Mouse (Mus musculus) hindbrain, postnatal 0 days (tissue): ENCODE results near the gene Dlg4. TPM values are rescaled to one million over a fixed set of nuclear protein-coding genes. Genes with fewer than 3 reads are reported as not detected.

Experiments
- ATAC-seq: fragments of 200-750 bp; cut with Nextera tagmentation; 2 replicates; pipeline ENCODE4 v1.8.0; 2017; ENCODE audit warnings: mild to moderate bottlenecking, moderate TSS enrichment, moderate library complexity
- DNase-seq: peaks from one replicate; pipeline ENCODE4 v3.0.0-alpha.2; 2015; ENCODE audit warnings: low spot score
- H3K27ac ChIP-seq: fragments of 300-500 bp; sonication (generic); 2 replicates; pipeline ENCODE4 v1.5.1; 2014; ENCODE audit warnings: mild to moderate bottlenecking
- H3K27me3 ChIP-seq: fragments of 300-500 bp; sonication (generic); 2 replicates; pipeline ENCODE4 v1.6.1; 2014; ENCODE audit warnings: low read length, mixed read lengths; ENCODE audit not compliant: insufficient read depth
- H3K36me3 ChIP-seq: fragments of 300-500 bp; sonication (generic); 2 replicates; pipeline ENCODE4 v1.6.1; 2014; ENCODE audit warnings: low read length, mixed read lengths; ENCODE audit not compliant: insufficient read depth
- H3K4me1 ChIP-seq: fragments of 300-500 bp; sonication (generic); 2 replicates; pipeline ENCODE4 v1.6.1; 2014; ENCODE audit warnings: antibody characterized with exemption, low read length, mixed read lengths; ENCODE audit not compliant: insufficient read depth
- H3K4me2 ChIP-seq: fragments of 300-500 bp; sonication (generic); 2 replicates; pipeline ENCODE4 v1.6.1; 2014; ENCODE audit warnings: low read depth, mild to moderate bottlenecking, low read length, moderate library complexity, mixed read lengths
- H3K4me3 ChIP-seq: fragments of 300-500 bp; sonication (generic); 2 replicates; pipeline ENCODE4 v1.5.1; 2014; ENCODE audit warnings: low read length
- H3K9ac ChIP-seq: fragments of 300-500 bp; sonication (generic); replicated peaks from 2 replicates; pipeline ENCODE4 v1.6.1; 2014; ENCODE audit warnings: mild to moderate bottlenecking, low read length, moderate library complexity, mixed read lengths
- H3K9me3 ChIP-seq: fragments of 300-500 bp; sonication (generic); 2 replicates; pipeline ENCODE4 v1.6.1; 2016; ENCODE audit warnings: low read length, mixed read lengths
- CTCF ChIP-seq: IDR thresholded peaks from 2 replicates; pipeline ENCODE4 v1.5.1; 2016; ENCODE audit warnings: antibody characterized with exemption, control low read depth, low read depth
- WGBS: fragments of 180-500 bp; shearing (Covaris S2); extraction: QIAGEN DNeasy Blood & Tissue Kit; methylation state at CpG from one replicate; pipeline ENCODE4 v1.1.7; 2014; 5-methylcytosine and 5-hydroxymethylcytosine counted together
- polyA plus RNA-seq: library from polyadenylated mRNA; unstranded; fragments of >200 nt; fragmentation: Nextera tagmentation; extraction: Ambion mirVana; gene quantifications from 2 replicates; pipeline ENCODE4 v1.2.1, GENCODE M21; 2015
- total RNA-seq: library from RNA; depleted of rRNA; stranded (reverse); fragments of >200 nt; gene quantifications from 2 replicates; pipeline ENCODE4 v1.2.3, GENCODE M21; 2014

Dlg4 gene
- total and polyA plus RNA-seq, 2 experiments from 2014 or later, result 18.8 to 209 TPM

- no peak overlapping the region for H3K9ac ChIP-seq
- WGBS, result 84% methylated on average over 8 of the region's 8 CpGs
- no peaks in the 10 kb centered on the region for H3K9me3 ChIP-seq
- no peak overlapping the region for H3K4me2 ChIP-seq
- no peak for DNase-seq
- H3K27me3 ChIP-seq, result no peaks in the 10 kb centered on the region
- ATAC-seq, result no peak
- TF ChIP-seq CTCF, result no peak
- H3K36me3 ChIP-seq, result peaks cover 36% of the 10 kb centered on the region
- H3K4me3 ChIP-seq, result no peak overlapping the region
- no peak overlapping the region for H3K27ac ChIP-seq
- peaks cover 8% of the 10 kb centered on the region; the same call in 1 of the 2 replicates for H3K4me1 ChIP-seq
Measured at GRCm38 (mm10) chr11:69989949-69990348, 26.8 kb upstream of the Dlg4 start.

GRCm38 (mm10) chr11:69990850-69991691 lies 25.7 kb upstream of the Dlg4 start, which contains the start of gene Gabarap:
TSS of gene Gabarap (plus strand) at chr11:69991143.
- peak; percentile 98 for DNase-seq
- Histone ChIP-seq H3K27me3 (no peaks in the 10 kb centered on the region), H3K9ac (peak within 1 kb of the TSS; percentile 82), H3K9me3 (no peaks in the 10 kb centered on the region), H3K36me3 (peaks cover 28% of the 10 kb centered on the region; the same call in 1 of the 2 replicates), H3K4me1 (peaks cover 8% of the 10 kb centered on the region; the same call in 1 of the 2 replicates), H3K27ac (peak within 1 kb of the TSS; percentile 92), H3K4me2 (peak within 1 kb of the TSS; percentile 76), H3K4me3 (peak within 1 kb of the TSS; percentile 80)
- WGBS, result under 1% methylated on average over 40 of the region's 40 CpGs
- TF ChIP-seq CTCF, result 0 out of 2 replicates have a peak, but pooled peaks have one; percentile 3
- ATAC-seq, result peak; percentile 75

- under 1% methylated on average over 15 of the region's 15 CpGs for WGBS
Measured at GRCm38 (mm10) chr11:69991711-69992110, 25.0 kb upstream of the Dlg4 start.

GRCm38 (mm10) chr11:69992396-69992795 lies 24.3 kb upstream of the Dlg4 start:
- peaks cover 28% of the 10 kb centered on the region; the same call in 1 of the 2 replicates for H3K36me3 ChIP-seq
- DNase-seq (no peak), ATAC-seq (no peak)
- H3K27ac ChIP-seq, result no peak overlapping the region
- H3K4me3 ChIP-seq, result peak overlapping the region; percentile 80
- H3K4me2 ChIP-seq, result peak overlapping the region; percentile 76
- no peak for TF ChIP-seq CTCF
- no peaks in the 10 kb centered on the region for H3K9me3 ChIP-seq
- peak overlapping the region; percentile 82; the same call in 1 of the 2 replicates for H3K9ac ChIP-seq
- H3K27me3 ChIP-seq, result no peaks in the 10 kb centered on the region
- H3K4me1 ChIP-seq, result peaks cover 8% of the 10 kb centered on the region; the same call in 1 of the 2 replicates
- 78% methylated on average over 10 of the region's 10 CpGs for WGBS

More at GRCm38 (mm10) chr11:69991711-69992110, 25.0 kb upstream of the Dlg4 start:
- peaks cover 28% of the 10 kb centered on the region; the same call in 1 of the 2 replicates for H3K36me3 ChIP-seq
- no peaks in the 10 kb centered on the region for H3K9me3 ChIP-seq
- no peaks in the 10 kb centered on the region for H3K27me3 ChIP-seq
- ATAC-seq (no peak), DNase-seq (no peak)
- H3K4me3 ChIP-seq, result peak overlapping the region; percentile 80
- H3K4me2 ChIP-seq, result peak overlapping the region; percentile 76
- peaks cover 8% of the 10 kb centered on the region; the same call in 1 of the 2 replicates for H3K4me1 ChIP-seq
- no peak for TF ChIP-seq CTCF
- H3K27ac ChIP-seq, result peak overlapping the region; percentile 92
- H3K9ac ChIP-seq, result peak overlapping the region; percentile 82

GRCm38 (mm10) chr11:69992932-69993331 lies 23.8 kb upstream of the Dlg4 start:
- Histone ChIP-seq H3K9me3 (no peaks in the 10 kb centered on the region), H3K4me1 (peaks cover 8% of the 10 kb centered on the region; the same call in 1 of the 2 replicates), H3K27ac (no peak overlapping the region), H3K27me3 (no peaks in the 10 kb centered on the region), H3K4me2 (peak overlapping the region; percentile 76), H3K36me3 (peaks cover 23% of the 10 kb centered on the region; the same call in 1 of the 2 replicates), H3K9ac (peak overlapping the region; percentile 82; the same call in 1 of the 2 replicates), H3K4me3 (peak overlapping the region; percentile 80; the same call in 1 of the 2 replicates)
- no peak for DNase-seq
- no peak for ATAC-seq
- no peak for TF ChIP-seq CTCF
- WGBS, result 91% methylated on average over 3 of the region's 3 CpGs

GRCm38 (mm10) chr11:69994401-69995090 lies 22.2 kb upstream of the Dlg4 start:
- H3K9ac ChIP-seq, result no peak overlapping the region
- peaks cover 15% of the 10 kb centered on the region; the same call in 1 of the 2 replicates for H3K36me3 ChIP-seq
- H3K9me3 ChIP-seq, result no peaks in the 10 kb centered on the region
- peak overlapping the region; percentile 60; the same call in 1 of the 2 replicates for H3K4me3 ChIP-seq
- DNase-seq (no peak), ATAC-seq (no peak)
- no peak overlapping the region for H3K27ac ChIP-seq
- H3K4me1 ChIP-seq, result peaks cover 8% of the 10 kb centered on the region; the same call in 1 of the 2 replicates
- TF ChIP-seq CTCF, result peak; percentile 27
- no peaks in the 10 kb centered on the region for H3K27me3 ChIP-seq
- 87% methylated on average over 11 of the region's 11 CpGs for WGBS
- H3K4me2 ChIP-seq, result 0 out of 2 replicates have a peak overlapping the region, but pooled peaks have one; percentile 68
